Mouse (Mus musculus) heart, embryonic 14.5 days (tissue): ENCODE measurements at regions not wholly inside any gene's neighbourhood (a gene's known extent, or its start where the extent isn't known, plus 50 kb on each side); places are given as distances from the start of the nearest gene placed in this dataset.

Experiments
- ATAC-seq: fragments of 200-750 bp; cut with Nextera tagmentation; 2 replicates; pipeline ENCODE4 v1.8.0; 2017; ENCODE audit warnings: low read depth, moderate TSS enrichment; ENCODE audit not compliant: insufficient number of reproducible peaks, insufficient read depth, low FRiP score
- H3K27ac ChIP-seq, 2 experiments: fragments of 200-500 bp in 1 of 2; fragments of 300-500 bp in 1 of 2; sonication (generic) in 1 of 2; replicated peaks in 1 of 2; 2 replicates each; pipeline ENCODE4 v1.5.1; 2012 to 2014; ENCODE audit warnings: low read depth in 2 of 2, low read length in 2 of 2, control low read depth in 1 of 2, mild to moderate bottlenecking in 1 of 2, mixed read lengths in 1 of 2; ENCODE audit not compliant: control insufficient read depth in 1 of 2, insufficient read depth in 1 of 2
- H3K27me3 ChIP-seq: fragments of 300-500 bp; sonication (generic); 2 replicates; pipeline ENCODE4 v1.6.1; 2014; ENCODE audit warnings: mild to moderate bottlenecking, low read length, control low read depth; ENCODE audit not compliant: control insufficient read depth, insufficient read depth
- H3K36me3 ChIP-seq: fragments of 300-500 bp; sonication (generic); 2 replicates; pipeline ENCODE4 v1.6.1; 2014; ENCODE audit warnings: mild to moderate bottlenecking, control low read depth, low read length, mixed read lengths; ENCODE audit not compliant: control insufficient read depth, insufficient read depth
- H3K4me1 ChIP-seq, 2 experiments: fragments of 200-500 bp in 1 of 2; fragments of 300-500 bp in 1 of 2; sonication (generic) in 1 of 2; 2 replicates each; pipeline ENCODE4 v1.6.1; 2012 to 2014; ENCODE audit warnings: low read length in 2 of 2, control low read depth in 1 of 2, mixed read lengths in 1 of 2; ENCODE audit not compliant: control insufficient read depth in 2 of 2, insufficient read depth in 2 of 2
- H3K4me2 ChIP-seq: fragments of 300-500 bp; sonication (generic); 2 replicates; pipeline ENCODE4 v1.6.1; 2014; ENCODE audit warnings: mild to moderate bottlenecking, low read length
- H3K4me3 ChIP-seq, 2 experiments: fragments of 200-500 bp in 1 of 2; fragments of 300-500 bp in 1 of 2; sonication (generic) in 1 of 2; 2 replicates each; pipeline ENCODE4 v1.5.1; 2012 to 2014; ENCODE audit warnings: low read length in 2 of 2, mild to moderate bottlenecking in 2 of 2, control low read depth in 1 of 2, low read depth in 1 of 2, moderate library complexity in 1 of 2; ENCODE audit not compliant: control insufficient read depth in 1 of 2, insufficient read depth in 1 of 2
- H3K9ac ChIP-seq: fragments of 300-500 bp; sonication (generic); 2 replicates; pipeline ENCODE4 v1.6.1; 2014; ENCODE audit warnings: mild to moderate bottlenecking, low read length
- H3K9me3 ChIP-seq: fragments of 300-500 bp; sonication (generic); 2 replicates; pipeline ENCODE4 v1.6.1; 2016; ENCODE audit warnings: low read length, control low read depth; ENCODE audit not compliant: control insufficient read depth
- WGBS: fragments of 180-500 bp; shearing (Covaris S2); extraction: QIAGEN DNeasy Blood & Tissue Kit; methylation state at CpG from one replicate; pipeline ENCODE4 v1.1.7; 2014; 5-methylcytosine and 5-hydroxymethylcytosine counted together

GRCm38 (mm10) chr15:86903006-86903405 is 641.1 kb upstream of the Fam19a5 start:
- WGBS: 30% methylated on average over 3 of the region's 3 CpGs
- no peak overlapping the region for H3K9ac ChIP-seq
- H3K4me2 ChIP-seq: no peak overlapping the region
- no peaks in the 10 kb centered on the region for H3K27me3 ChIP-seq
- no peaks in the 10 kb centered on the region for H3K36me3 ChIP-seq
- H3K4me3 ChIP-seq: no peak overlapping the region
- no peak for ATAC-seq
- no peaks in the 10 kb centered on the region for H3K4me1 ChIP-seq
- H3K27ac ChIP-seq: no peak overlapping the region
- no peaks in the 10 kb centered on the region for H3K9me3 ChIP-seq

DNA sequence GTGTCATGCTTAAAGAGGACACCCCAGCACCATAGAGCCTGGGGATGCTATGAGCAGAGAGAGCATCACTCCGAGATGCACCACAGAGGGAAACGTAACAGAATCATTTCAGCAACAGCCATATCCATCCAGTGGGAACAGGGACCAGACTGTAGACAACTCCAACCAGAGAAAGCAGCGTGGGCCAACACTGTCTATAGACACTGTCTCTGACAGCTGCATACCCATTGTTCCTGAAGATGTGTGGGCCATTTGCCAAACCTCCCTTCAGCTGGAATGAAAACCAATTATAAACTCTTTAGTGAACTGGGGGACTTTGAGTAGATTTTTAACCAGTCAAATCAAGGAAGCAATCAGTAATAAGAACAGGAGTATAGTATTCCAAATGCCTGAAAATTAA is 630.8 kb upstream of the Fam19a5 start:
- H3K4me2 ChIP-seq: no peak overlapping the region
- no peaks in the 10 kb centered on the region for H3K27me3 ChIP-seq
- no peaks in the 10 kb centered on the region for H3K36me3 ChIP-seq
- no peak overlapping the region for H3K27ac ChIP-seq
- ATAC-seq: no peak
- H3K4me3 ChIP-seq: no peak overlapping the region
- H3K9me3 ChIP-seq: no peaks in the 10 kb centered on the region
- H3K4me1 ChIP-seq: no peaks in the 10 kb centered on the region
- 74% methylated on average over 3 of the region's 3 CpGs for WGBS
- no peak overlapping the region for H3K9ac ChIP-seq

DNA sequence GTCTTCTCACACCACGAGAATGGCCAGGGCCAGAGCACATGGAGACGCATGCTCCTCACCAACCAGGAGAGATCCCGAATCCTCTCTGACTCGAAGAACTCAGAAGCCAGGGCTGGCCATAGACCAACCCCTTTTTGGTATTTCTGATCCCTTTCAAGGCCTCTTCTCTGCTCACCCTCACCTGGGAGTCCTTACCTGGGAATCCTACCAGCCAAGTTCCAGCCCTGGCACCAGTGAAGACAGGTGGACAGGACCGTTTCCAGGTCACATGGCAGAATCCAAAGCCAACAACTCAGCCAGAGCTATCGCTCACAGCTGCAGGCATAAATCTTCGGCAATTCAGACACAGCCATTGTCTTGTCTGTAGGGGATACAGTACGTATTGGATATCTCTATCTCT is 626.2 kb upstream of the Fam19a5 start:
- Histone ChIP-seq H3K9ac (no peak overlapping the region), H3K4me3 (no peak overlapping the region), H3K27me3 (no peaks in the 10 kb centered on the region; the same call in 1 of the 2 replicates), H3K4me1 (no peaks in the 10 kb centered on the region; a peak in 1 of 4 replicates), H3K36me3 (no peaks in the 10 kb centered on the region), H3K27ac (no peak overlapping the region), H3K9me3 (no peaks in the 10 kb centered on the region), H3K4me2 (no peak overlapping the region)
- 85% methylated on average over 8 of the region's 8 CpGs for WGBS
- ATAC-seq: no peak

DNA sequence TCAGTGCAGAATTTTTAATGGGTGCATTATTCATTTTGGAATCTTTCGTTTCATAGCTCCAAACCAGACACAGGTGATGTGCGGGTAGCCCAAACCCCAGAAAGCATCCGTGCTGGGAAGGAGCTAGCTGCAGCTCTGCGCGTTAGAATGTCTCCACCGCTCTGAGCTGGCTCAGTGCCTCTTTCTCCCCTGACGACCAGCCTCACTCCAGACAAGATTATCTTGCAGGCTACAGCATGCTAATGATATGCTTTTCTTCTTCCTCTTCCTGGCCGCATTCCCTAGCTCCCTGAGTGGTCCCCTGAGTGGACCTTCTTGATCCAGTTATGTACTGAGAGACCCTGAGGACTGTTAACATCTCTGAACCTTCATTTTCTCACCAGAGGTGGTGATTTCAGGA is 624.4 kb upstream of the Fam19a5 start:
- Histone ChIP-seq H3K4me2 (no peak overlapping the region), H3K27ac (no peak overlapping the region), H3K4me1 (no peaks in the 10 kb centered on the region; a peak in 1 of 4 replicates), H3K9ac (no peak overlapping the region), H3K36me3 (no peaks in the 10 kb centered on the region), H3K9me3 (no peaks in the 10 kb centered on the region), H3K27me3 (no peaks in the 10 kb centered on the region; the same call in 1 of the 2 replicates), H3K4me3 (no peak overlapping the region)
- 37% methylated on average over 8 of the region's 8 CpGs for WGBS
- ATAC-seq: no peak

DNA sequence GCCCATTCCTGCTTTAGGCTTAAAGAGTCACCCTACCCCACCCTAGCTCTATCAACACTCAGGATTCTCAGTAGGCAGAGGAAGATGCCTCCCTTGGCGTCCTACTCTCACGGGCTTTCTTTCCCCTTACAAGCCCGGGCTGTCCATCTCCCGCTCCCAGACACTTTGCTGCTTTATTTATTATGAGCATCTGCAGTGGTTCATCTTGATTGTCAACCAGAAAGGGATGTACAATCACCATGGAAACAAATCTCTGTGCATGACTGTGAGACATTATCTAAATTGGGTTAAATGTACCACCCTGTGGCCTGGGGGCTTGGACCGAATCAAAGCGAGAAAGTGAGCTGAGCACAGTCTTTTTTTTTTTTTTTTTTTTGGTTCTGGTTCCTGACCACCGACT is 623.9 kb upstream of the Fam19a5 start:
- WGBS: 39% methylated on average over 7 of the region's 7 CpGs
- ATAC-seq: no peak

DNA sequence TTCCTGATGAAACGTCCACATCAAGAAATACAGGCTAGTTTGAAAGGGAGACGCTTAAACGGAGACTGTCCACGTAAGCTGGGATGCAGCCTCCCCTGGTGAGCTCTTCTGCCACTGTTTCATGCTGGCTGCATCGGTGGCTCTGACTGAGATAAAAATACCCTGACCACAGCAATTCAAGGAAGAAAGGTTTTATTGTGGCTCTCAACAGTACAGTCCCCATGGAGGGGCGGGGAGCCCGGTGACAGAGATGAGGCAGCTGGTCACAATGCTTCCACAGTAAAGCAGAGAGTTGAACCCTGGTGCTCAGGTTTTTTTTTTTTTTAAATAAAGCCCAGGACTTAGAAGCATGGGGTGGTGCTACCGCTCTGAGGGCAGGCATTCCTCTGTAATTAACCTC is 622.7 kb upstream of the Fam19a5 start:
- no peak for ATAC-seq
- no peak overlapping the region for H3K9ac ChIP-seq
- H3K27me3 ChIP-seq: no peaks in the 10 kb centered on the region; the same call in 1 of the 2 replicates
- H3K4me1 ChIP-seq: no peaks in the 10 kb centered on the region; a peak in 1 of 4 replicates
- 22% methylated on average over 8 of the region's 8 CpGs for WGBS
- no peak overlapping the region for H3K4me3 ChIP-seq
- no peaks in the 10 kb centered on the region for H3K36me3 ChIP-seq
- H3K9me3 ChIP-seq: no peaks in the 10 kb centered on the region
- no peak overlapping the region for H3K27ac ChIP-seq
- no peak overlapping the region for H3K4me2 ChIP-seq

More for the DNA sequence above, 623.9 kb upstream of the Fam19a5 start:
- no peak overlapping the region for H3K27ac ChIP-seq
- H3K27me3 ChIP-seq: no peaks in the 10 kb centered on the region; the same call in 1 of the 2 replicates
- no peak overlapping the region for H3K4me3 ChIP-seq
- no peaks in the 10 kb centered on the region; a peak in 1 of 4 replicates for H3K4me1 ChIP-seq
- no peaks in the 10 kb centered on the region for H3K9me3 ChIP-seq
- no peak overlapping the region for H3K4me2 ChIP-seq
- H3K36me3 ChIP-seq: no peaks in the 10 kb centered on the region
- H3K9ac ChIP-seq: no peak overlapping the region

DNA sequence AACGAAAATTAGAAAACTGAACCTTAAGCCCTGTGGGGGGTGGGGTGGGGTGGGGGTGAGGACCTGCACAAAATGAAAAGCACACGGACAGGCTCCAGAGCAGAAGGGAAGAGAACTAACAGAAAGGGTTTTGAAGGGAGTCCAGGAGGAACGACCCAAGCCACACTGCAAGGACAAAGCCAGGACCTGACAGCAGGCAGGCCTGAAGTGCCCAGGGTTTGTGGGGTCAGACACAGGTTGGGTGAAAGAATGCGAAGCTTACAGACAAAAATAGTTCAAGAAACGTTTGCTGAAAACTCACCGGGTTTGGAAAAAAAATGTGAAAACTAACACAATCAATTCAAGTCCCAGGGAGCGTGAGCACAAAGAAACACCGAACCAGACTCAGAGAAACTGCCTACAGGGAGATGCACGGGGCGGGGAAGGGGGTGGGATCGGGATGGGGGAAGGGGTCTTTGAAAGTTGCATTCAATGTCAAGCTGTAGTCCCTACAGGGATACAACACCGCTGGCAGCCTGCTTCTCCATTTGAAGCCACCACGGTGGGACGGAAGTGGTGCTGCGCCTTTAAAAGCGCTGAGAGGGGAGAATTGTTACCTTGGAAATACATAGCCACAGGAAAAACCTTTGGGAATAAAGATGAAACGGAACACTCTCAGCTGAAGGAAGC is 618.9 kb upstream of the Fam19a5 start:
- Histone ChIP-seq H3K4me3 (no peak overlapping the region), H3K27ac (no peak overlapping the region), H3K9ac (no peak overlapping the region), H3K27me3 (no peaks in the 10 kb centered on the region; the same call in 1 of the 2 replicates), H3K9me3 (no peaks in the 10 kb centered on the region), H3K4me1 (no peaks in the 10 kb centered on the region; a peak in 1 of 4 replicates), H3K4me2 (no peak overlapping the region), H3K36me3 (no peaks in the 10 kb centered on the region)
- 15% methylated on average over 17 of the region's 17 CpGs for WGBS
- no peak for ATAC-seq
